Mouse (Mus musculus) heart, adult 2 months (tissue): ENCODE measurements around the gene Itga10. TPM values are rescaled to one million over a fixed set of nuclear protein-coding genes. Genes with fewer than 3 reads are reported as not detected.
A peak's percentile ranks its signal among the peaks of the same experiment; 100 is the strongest.
"Not testable (repeated sequence)": the region's sequence is repeated elsewhere in the genome, so short reads cannot be mapped to it uniquely, and the experiment has no call there.

ENCODE experiments used
- DNase-seq, 2 experiments: peaks; one replicate each; pipeline ENCODE4 v3.0.0; 2021
- H3K27ac ChIP-seq: fragments of 200-600 bp; 2 replicates; pipeline ENCODE4 v1.8.1; 2022
- H3K27me3 ChIP-seq: fragments of 200-500 bp; 2 replicates; pipeline ENCODE4 v1.6.1; 2012; ENCODE audit warnings: mild to moderate bottlenecking, low read length, inconsistent platforms, mixed read lengths; ENCODE audit not compliant: control insufficient read depth, insufficient read depth
- H3K36me3 ChIP-seq: fragments of 200-500 bp; 2 replicates; pipeline ENCODE4 v1.6.1; 2012; ENCODE audit warnings: low read length, inconsistent platforms; ENCODE audit not compliant: control insufficient read depth, insufficient read depth
- H3K4me1 ChIP-seq: fragments of 200-500 bp; 2 replicates; pipeline ENCODE4 v1.6.1; 2011; ENCODE audit warnings: low read length; ENCODE audit not compliant: control insufficient read depth, insufficient read depth
- H3K4me3 ChIP-seq: fragments of 200-600 bp; 2 replicates; pipeline ENCODE4 v1.8.1; 2022
- H3K79me2 ChIP-seq: fragments of 200-500 bp; replicated peaks from 2 replicates; pipeline ENCODE4 v1.6.1; 2012; ENCODE audit warnings: mild to moderate bottlenecking, inconsistent platforms, low read length, moderate library complexity, mixed read lengths; ENCODE audit not compliant: control insufficient read depth, insufficient read depth
- H3K9ac ChIP-seq: fragments of 200-500 bp; 2 replicates; pipeline ENCODE4 v1.6.1; 2012; ENCODE audit warnings: low read depth, mild to moderate bottlenecking, control low read depth, inconsistent platforms, low read length, mixed read lengths
- CTCF ChIP-seq: fragments of 200-600 bp; IDR thresholded peaks from 2 replicates; pipeline ENCODE4 v1.8.1; 2022; ENCODE audit warnings: antibody characterized with exemption, mild to moderate bottlenecking, moderate library complexity
- EP300 ChIP-seq: fragments of 200-500 bp; IDR thresholded peaks from 2 replicates; pipeline ENCODE4 v1.6.1; 2011; ENCODE audit warnings: low read depth, low read length, control low read depth; ENCODE audit not compliant: insufficient read depth
- POLR2A ChIP-seq: fragments of 200-500 bp; IDR thresholded peaks from 2 replicates; pipeline ENCODE4 v1.6.1; 2011; ENCODE audit warnings: mild to moderate bottlenecking, low read depth, low read length, control low read depth; ENCODE audit not compliant: insufficient read depth
- WGBS: fragments of 180-500 bp; shearing (Covaris S2); methylation state at CpG from one replicate; pipeline ENCODE4 v1.1.7; 2018; 5-methylcytosine and 5-hydroxymethylcytosine counted together
- intact Hi-C: fragments of 180-260 bp; cut with DNase I; formaldehyde crosslinking; loops from one replicate; pipeline ENCODE4 v1.15.1; 2025
- polyA plus RNA-seq: library from polyadenylated mRNA; depleted of rRNA; stranded (reverse); fragments of >200 nt; gene quantifications from 2 replicates; pipeline ENCODE4 v1.2.3, GENCODE M21; 2012
- total RNA-seq, 2 experiments: library from RNA; stranded (reverse); gene quantifications; 2 replicates each; pipeline ENCODE4 v1.2.3; 2021

The Itga10 gene
- total and polyA plus RNA-seq, 3 experiments: 0.70 to 1.5 (median 0.91) TPM

GRCm38 (mm10) chr3:96601941-96602703 lies 43.3 kb upstream of the Itga10 start:
- peak overlapping the region; percentile 91 for H3K4me3 ChIP-seq
- no peaks in the 10 kb centered on the region for H3K27me3 ChIP-seq
- peaks cover 19% of the 10 kb centered on the region for H3K36me3 ChIP-seq
- intact Hi-C loops: no loop called here
- TF ChIP-seq POLR2A: 0 out of 2 replicates have a peak, but pooled peaks have one; percentile 17
- no peak for TF ChIP-seq CTCF
- H3K9ac ChIP-seq: peak overlapping the region; percentile 54
- peaks cover 13% of the 10 kb centered on the region for H3K4me1 ChIP-seq
- H3K27ac ChIP-seq: peak overlapping the region; percentile 94
- peak; percentile 57 to 61 for DNase-seq
- 14% methylated on average over 10 of the region's 10 CpGs for WGBS
- peaks cover 4% of the 10 kb centered on the region for H3K79me2 ChIP-seq

GRCm38 (mm10) chr3:96602704-96603084 lies 42.7 kb upstream of the Itga10 start:
- 15% methylated on average over 5 of the region's 5 CpGs for WGBS
- Histone ChIP-seq H3K79me2 (peaks cover 4% of the 10 kb centered on the region), H3K4me3 (peak overlapping the region; percentile 91), H3K9ac (peak overlapping the region; percentile 45), H3K36me3 (peaks cover 19% of the 10 kb centered on the region), H3K4me1 (peaks cover 13% of the 10 kb centered on the region), H3K27me3 (no peaks in the 10 kb centered on the region), H3K27ac (peak overlapping the region; percentile 94)
- TF ChIP-seq POLR2A: no peak
- TF ChIP-seq CTCF: no peak
- TF ChIP-seq EP300: no peak
- DNase-seq: no peak
- intact Hi-C loops: no loop called here

- peak in 1 of 2 experiments; percentile 23 for DNase-seq
- H3K4me1 ChIP-seq: peaks cover 13% of the 10 kb centered on the region
Measured at GRCm38 (mm10) chr3:96603311-96603710, 42.1 kb upstream of the Itga10 start.

GRCm38 (mm10) chr3:96606007-96606406 lies 39.4 kb upstream of the Itga10 start:
- Histone ChIP-seq H3K4me1 (peaks cover 13% of the 10 kb centered on the region), H3K36me3 (peaks cover 22% of the 10 kb centered on the region)
- H3K79me2 ChIP-seq, H3K27ac ChIP-seq, DNase-seq, intact Hi-C loops, H3K27me3 ChIP-seq, H3K9ac ChIP-seq, H3K4me3 ChIP-seq: not testable (repeated sequence)
- WGBS: 90% methylated on average over 4 of the region's 4 CpGs

More at GRCm38 (mm10) chr3:96603311-96603710, 42.1 kb upstream of the Itga10 start:
- no peak overlapping the region for H3K9ac ChIP-seq
- WGBS: 34% methylated on average over 5 of the region's 5 CpGs
- no peaks in the 10 kb centered on the region for H3K27me3 ChIP-seq
- no peak for TF ChIP-seq EP300
- no peak for TF ChIP-seq POLR2A
- no peak for TF ChIP-seq CTCF
- intact Hi-C loops: no loop called here
- peak overlapping the region; percentile 94 for H3K27ac ChIP-seq
- peak overlapping the region; percentile 3; the same call in 1 of the 2 replicates for H3K4me3 ChIP-seq
- peaks cover 4% of the 10 kb centered on the region for H3K79me2 ChIP-seq
- H3K36me3 ChIP-seq: peaks cover 19% of the 10 kb centered on the region

GRCm38 (mm10) chr3:96606618-96607017 lies 38.8 kb upstream of the Itga10 start:
- H3K27ac ChIP-seq: no peak overlapping the region
- DNase-seq: no peak
- TF ChIP-seq CTCF: no peak
- no peak for TF ChIP-seq POLR2A
- TF ChIP-seq EP300: no peak
- peaks cover 5% of the 10 kb centered on the region for H3K79me2 ChIP-seq
- WGBS: 88% methylated on average over 4 of the region's 4 CpGs
- H3K36me3 ChIP-seq: peaks cover 22% of the 10 kb centered on the region
- H3K27me3 ChIP-seq: no peaks in the 10 kb centered on the region
- no peak overlapping the region for H3K9ac ChIP-seq
- intact Hi-C loops: no loop called here
- H3K4me1 ChIP-seq: peaks cover 13% of the 10 kb centered on the region
- H3K4me3 ChIP-seq: no peak overlapping the region

GRCm38 (mm10) chr3:96617941-96618340 lies 27.4 kb upstream of the Itga10 start:
- Histone ChIP-seq H3K79me2 (peaks cover 3% of the 10 kb centered on the region), H3K4me1 (no peaks in the 10 kb centered on the region), H3K36me3 (no peaks in the 10 kb centered on the region; the same call in 1 of the 2 replicates), H3K27ac (no peak overlapping the region), H3K4me3 (no peak overlapping the region), H3K27me3 (no peaks in the 10 kb centered on the region), H3K9ac (no peak overlapping the region)
- WGBS: 78% methylated on average over 3 of the region's 3 CpGs
- DNase-seq: no peak
- intact Hi-C loops: no loop called here
- TF ChIP-seq EP300: no peak
- TF ChIP-seq CTCF: no peak
- no peak for TF ChIP-seq POLR2A
